Mouse (Mus musculus): ENCODE measurements around the gene Card9. TPM values are rescaled to one million over a fixed set of nuclear protein-coding genes. Genes with fewer than 3 reads are reported as not detected.
A peak's percentile ranks its signal among the peaks of the same experiment; 100 is the strongest.

The Card9 gene
- 1.0 and 2.7 TPM in 2 replicates for polyA plus RNA-seq (2015; fragmentation: Nextera tagmentation; extraction: Ambion mirVana)

GRCm38 (mm10) chr2:26360772-26361171, at the start of gene Card9:
TSS of gene Card9 (minus strand) at chr2:26360918.
- WGBS = 62% methylated on average over 3 of the region's 3 CpGs
- no peaks in the 10 kb centered on the region for H3K27me3 ChIP-seq (ENCODE audit: control insufficient read depth, insufficient read depth, low read depth, low read length)
- no peak for ATAC-seq

GRCm38 (mm10) chr2:26410091-26410490, 49.4 kb upstream of the Card9 start:
- WGBS = 65% methylated on average over 5 of the region's 5 CpGs
- no peaks in the 10 kb centered on the region for H3K27me3 ChIP-seq (ENCODE audit: control insufficient read depth, insufficient read depth, low read depth, low read length)
- ATAC-seq = no peak
- H3K4me3 ChIP-seq (ENCODE audit: low read depth, low read length) = no peak overlapping the region
- H3K27ac ChIP-seq (ENCODE audit: low read length) = no peak overlapping the region
- H3K9ac ChIP-seq (ENCODE audit: low read depth, low read length) = no peak overlapping the region
- H3K36me3 ChIP-seq (ENCODE audit: control insufficient read depth, insufficient read depth, low read length) = peaks cover 34% of the 10 kb centered on the region
- H3K4me2 ChIP-seq (ENCODE audit: low read length) = no peak overlapping the region
- H3K9me3 ChIP-seq (replicated peaks; ENCODE audit: control insufficient read depth, low read length, poor library complexity, severe bottlenecking) = no peaks in the 10 kb centered on the region
- H3K4me1 ChIP-seq (ENCODE audit: control insufficient read depth, insufficient read depth, low read length) = peaks cover 36% of the 10 kb centered on the region

More at GRCm38 (mm10) chr2:26360772-26361171, at the start of gene Card9:
- no peaks in the 10 kb centered on the region for H3K9me3 ChIP-seq (replicated peaks; ENCODE audit: control insufficient read depth, low read length, poor library complexity, severe bottlenecking)
- H3K4me3 ChIP-seq (ENCODE audit: low read depth, low read length) = no peak within 1 kb of the TSS
- no peaks in the 10 kb centered on the region for H3K4me1 ChIP-seq (ENCODE audit: control insufficient read depth, insufficient read depth, low read length)
- H3K36me3 ChIP-seq (ENCODE audit: control insufficient read depth, insufficient read depth, low read length) = peaks cover 17% of the 10 kb centered on the region; the same call in 1 of the 2 replicates
- no peak within 1 kb of the TSS for H3K9ac ChIP-seq (ENCODE audit: low read depth, low read length)
- no peak within 1 kb of the TSS for H3K27ac ChIP-seq (ENCODE audit: low read length)
- no peak within 1 kb of the TSS for H3K4me2 ChIP-seq (ENCODE audit: low read length)

- ATAC-seq = peak; percentile 15; the same call in 1 of the 2 replicates
- Histone ChIP-seq H3K9ac (ENCODE audit: low read depth, low read length) (peak overlapping the region; percentile 80; the same call in 1 of the 2 replicates), H3K4me1 (ENCODE audit: control insufficient read depth, insufficient read depth, low read length) (peaks cover 41% of the 10 kb centered on the region), H3K4me2 (ENCODE audit: low read length) (peak overlapping the region; percentile 97), H3K9me3 (replicated peaks; ENCODE audit: control insufficient read depth, low read length, poor library complexity, severe bottlenecking) (no peaks in the 10 kb centered on the region), H3K27me3 (ENCODE audit: control insufficient read depth, insufficient read depth, low read depth, low read length) (no peaks in the 10 kb centered on the region), H3K36me3 (ENCODE audit: control insufficient read depth, insufficient read depth, low read length) (peaks cover 29% of the 10 kb centered on the region), H3K27ac (ENCODE audit: low read length) (0 out of 2 replicates have a peak overlapping the region, but pooled peaks have one; percentile 8), H3K4me3 (ENCODE audit: low read depth, low read length) (peak overlapping the region; percentile 95; the same call in 1 of the 2 replicates)
- WGBS = 58% methylated on average over 3 of the region's 3 CpGs
These were observed 48.6 kb upstream of the Card9 start for GRCm38 (mm10) chr2:26409362-26409761.

- WGBS = under 1% methylated on average over 57 of the region's 57 CpGs
- peak within 1 kb of the TSS; percentile 95 for H3K4me3 ChIP-seq (ENCODE audit: low read depth, low read length)
- peaks cover 41% of the 10 kb centered on the region for H3K4me1 ChIP-seq (ENCODE audit: control insufficient read depth, insufficient read depth, low read length)
- peak within 1 kb of the TSS; percentile 97 for H3K4me2 ChIP-seq (ENCODE audit: low read length)
- peak within 1 kb of the TSS; percentile 82 for H3K27ac ChIP-seq (ENCODE audit: low read length)
- peak; percentile 95 for ATAC-seq
- H3K9ac ChIP-seq (ENCODE audit: low read depth, low read length) = peak within 1 kb of the TSS; percentile 80
- no peaks in the 10 kb centered on the region for H3K27me3 ChIP-seq (ENCODE audit: control insufficient read depth, insufficient read depth, low read depth, low read length)
- H3K9me3 ChIP-seq (replicated peaks; ENCODE audit: control insufficient read depth, low read length, poor library complexity, severe bottlenecking) = no peaks in the 10 kb centered on the region
- H3K36me3 ChIP-seq (ENCODE audit: control insufficient read depth, insufficient read depth, low read length) = peaks cover 23% of the 10 kb centered on the region
These were observed 48.0 kb upstream of the Card9 start, which contains the start of gene Inpp5e for GRCm38 (mm10) chr2:26408515-26409356. TSS of gene Inpp5e (minus strand) at chr2:26409203.

GRCm38 (mm10) chr2:26403306-26403705, 42.6 kb upstream of the Card9 start:
- Histone ChIP-seq H3K9ac (ENCODE audit: low read depth, low read length) (no peak overlapping the region), H3K4me3 (ENCODE audit: low read depth, low read length) (no peak overlapping the region), H3K4me1 (ENCODE audit: control insufficient read depth, insufficient read depth, low read length) (peaks cover 37% of the 10 kb centered on the region), H3K27me3 (ENCODE audit: control insufficient read depth, insufficient read depth, low read depth, low read length) (no peaks in the 10 kb centered on the region), H3K4me2 (ENCODE audit: low read length) (no peak overlapping the region), H3K9me3 (replicated peaks; ENCODE audit: control insufficient read depth, low read length, poor library complexity, severe bottlenecking) (no peaks in the 10 kb centered on the region), H3K27ac (ENCODE audit: low read length) (no peak overlapping the region), H3K36me3 (ENCODE audit: control insufficient read depth, insufficient read depth, low read length) (peaks cover 26% of the 10 kb centered on the region)
- ATAC-seq = no peak
- 82% methylated on average over 8 of the region's 8 CpGs for WGBS

- no peak overlapping the region for H3K9ac ChIP-seq (ENCODE audit: low read depth, low read length)
- no peak overlapping the region for H3K27ac ChIP-seq (ENCODE audit: low read length)
- no peak for ATAC-seq
- no peak overlapping the region for H3K4me3 ChIP-seq (ENCODE audit: low read depth, low read length)
- H3K27me3 ChIP-seq (ENCODE audit: control insufficient read depth, insufficient read depth, low read depth, low read length) = no peaks in the 10 kb centered on the region
- WGBS = 87% methylated on average over 1 of the region's 1 CpGs
- H3K9me3 ChIP-seq (replicated peaks; ENCODE audit: control insufficient read depth, low read length, poor library complexity, severe bottlenecking) = no peaks in the 10 kb centered on the region
- H3K4me2 ChIP-seq (ENCODE audit: low read length) = no peak overlapping the region
- peaks cover 27% of the 10 kb centered on the region for H3K4me1 ChIP-seq (ENCODE audit: control insufficient read depth, insufficient read depth, low read length)
- peaks cover 34% of the 10 kb centered on the region for H3K36me3 ChIP-seq (ENCODE audit: control insufficient read depth, insufficient read depth, low read length)
These were observed 41.5 kb upstream of the Card9 start for GRCm38 (mm10) chr2:26402265-26402664.

- no peak overlapping the region for H3K4me2 ChIP-seq (ENCODE audit: low read length)
- H3K36me3 ChIP-seq (ENCODE audit: control insufficient read depth, insufficient read depth, low read length) = peaks cover 43% of the 10 kb centered on the region
- H3K27ac ChIP-seq (ENCODE audit: low read length) = no peak overlapping the region
- H3K4me1 ChIP-seq (ENCODE audit: control insufficient read depth, insufficient read depth, low read length) = peaks cover 14% of the 10 kb centered on the region
- 94% methylated on average over 4 of the region's 4 CpGs for WGBS
- no peaks in the 10 kb centered on the region for H3K27me3 ChIP-seq (ENCODE audit: control insufficient read depth, insufficient read depth, low read depth, low read length)
- ATAC-seq = no peak
- H3K4me3 ChIP-seq (ENCODE audit: low read depth, low read length) = no peak overlapping the region
- H3K9ac ChIP-seq (ENCODE audit: low read depth, low read length) = no peak overlapping the region
- no peaks in the 10 kb centered on the region for H3K9me3 ChIP-seq (replicated peaks; ENCODE audit: control insufficient read depth, low read length, poor library complexity, severe bottlenecking)
These were observed 40.3 kb upstream of the Card9 start for GRCm38 (mm10) chr2:26401023-26401422.

- Histone ChIP-seq H3K9me3 (replicated peaks; ENCODE audit: control insufficient read depth, low read length, poor library complexity, severe bottlenecking) (no peaks in the 10 kb centered on the region), H3K36me3 (ENCODE audit: control insufficient read depth, insufficient read depth, low read length) (peaks cover 50% of the 10 kb centered on the region), H3K27ac (ENCODE audit: low read length) (no peak overlapping the region), H3K27me3 (ENCODE audit: control insufficient read depth, insufficient read depth, low read depth, low read length) (no peaks in the 10 kb centered on the region), H3K4me2 (ENCODE audit: low read length) (no peak overlapping the region), H3K4me3 (ENCODE audit: low read depth, low read length) (no peak overlapping the region), H3K9ac (ENCODE audit: low read depth, low read length) (no peak overlapping the region), H3K4me1 (ENCODE audit: control insufficient read depth, insufficient read depth, low read length) (peaks cover 7% of the 10 kb centered on the region)
- 89% methylated on average over 5 of the region's 5 CpGs for WGBS
- no peak for ATAC-seq
These were observed 39.6 kb upstream of the Card9 start for GRCm38 (mm10) chr2:26400296-26400695.

- H3K9me3 ChIP-seq (replicated peaks; ENCODE audit: control insufficient read depth, low read length, poor library complexity, severe bottlenecking) = no peaks in the 10 kb centered on the region
- H3K27ac ChIP-seq (ENCODE audit: low read length) = no peak overlapping the region
- H3K4me3 ChIP-seq (ENCODE audit: low read depth, low read length) = no peak overlapping the region
- no peak overlapping the region for H3K4me2 ChIP-seq (ENCODE audit: low read length)
- H3K36me3 ChIP-seq (ENCODE audit: control insufficient read depth, insufficient read depth, low read length) = peaks cover 57% of the 10 kb centered on the region
- no peak for ATAC-seq
- no peak overlapping the region for H3K9ac ChIP-seq (ENCODE audit: low read depth, low read length)
- 0 out of 2 replicates have a peak, but pooled peaks cover 2% of the 10 kb centered on the region for H3K4me1 ChIP-seq (ENCODE audit: control insufficient read depth, insufficient read depth, low read length)
- no peaks in the 10 kb centered on the region for H3K27me3 ChIP-seq (ENCODE audit: control insufficient read depth, insufficient read depth, low read depth, low read length)
- 92% methylated on average over 5 of the region's 5 CpGs for WGBS
These were observed 38.9 kb upstream of the Card9 start for GRCm38 (mm10) chr2:26399647-26400046.

Measured in midbrain, embryonic 16.5 days (tissue).